Mouse (Mus musculus) neural tube, embryonic 11.5 days (tissue): ENCODE measurements around the gene Erbb4. TPM values are rescaled to one million over a fixed set of nuclear protein-coding genes. Genes with fewer than 3 reads are reported as not detected.

ENCODE experiments used
- ATAC-seq: fragments of 200-750 bp; cut with Nextera tagmentation; 2 replicates; pipeline ENCODE4 v1.8.0; 2017; ENCODE audit warnings: moderate number of reproducible peaks, mild to moderate bottlenecking, moderate TSS enrichment, moderate library complexity; ENCODE audit not compliant: insufficient read depth, low FRiP score, low TSS enrichment
- DNase-seq: peaks from one replicate; pipeline ENCODE4 v3.0.0-alpha.2; 2015; ENCODE audit warnings: low spot score
- H3K27ac ChIP-seq: fragments of 300-500 bp; sonication (generic); 2 replicates; pipeline ENCODE4 v1.5.1; 2014; ENCODE audit warnings: low read depth, mild to moderate bottlenecking, low read length
- H3K27me3 ChIP-seq: fragments of 300-500 bp; sonication (generic); 2 replicates; pipeline ENCODE4 v1.6.1; 2014; ENCODE audit warnings: mild to moderate bottlenecking, low read length, mixed read lengths; ENCODE audit not compliant: control insufficient read depth, insufficient read depth
- H3K36me3 ChIP-seq: fragments of 300-500 bp; sonication (generic); 2 replicates; pipeline ENCODE4 v1.6.1; 2014; ENCODE audit warnings: mild to moderate bottlenecking, low read length, moderate library complexity, mixed read lengths; ENCODE audit not compliant: control insufficient read depth, insufficient read depth
- H3K4me1 ChIP-seq: fragments of 300-500 bp; sonication (generic); 2 replicates; pipeline ENCODE4 v1.6.1; 2014; ENCODE audit warnings: low read length, mixed read lengths; ENCODE audit not compliant: control insufficient read depth, insufficient read depth
- H3K4me2 ChIP-seq: fragments of 300-500 bp; sonication (generic); 2 replicates; pipeline ENCODE4 v1.6.1; 2014; ENCODE audit warnings: low read depth, mild to moderate bottlenecking, moderate library complexity
- H3K4me3 ChIP-seq: fragments of 300-500 bp; sonication (generic); 2 replicates; pipeline ENCODE4 v1.5.1; 2014; ENCODE audit warnings: low read depth, low read length
- H3K9ac ChIP-seq: fragments of 300-500 bp; sonication (generic); 2 replicates; pipeline ENCODE4 v1.6.1; 2014; ENCODE audit warnings: mild to moderate bottlenecking, low read length
- H3K9me3 ChIP-seq: fragments of 300-500 bp; sonication (generic); 2 replicates; pipeline ENCODE4 v1.6.1; 2016; ENCODE audit warnings: low read length; ENCODE audit not compliant: control insufficient read depth
- WGBS: fragments of 180-500 bp; shearing (Covaris S2); extraction: QIAGEN DNeasy Blood & Tissue Kit; methylation state at CpG from one replicate; pipeline ENCODE4 v1.1.7; 2014; 5-methylcytosine and 5-hydroxymethylcytosine counted together
- polyA plus RNA-seq: library from polyadenylated mRNA; unstranded; fragments of >200 nt; fragmentation: Nextera tagmentation; extraction: Ambion mirVana; gene quantifications from 2 replicates; pipeline ENCODE4 v1.2.1, GENCODE M21; 2014

Gene Erbb4
- polyA plus RNA-seq, 1 experiment from 2014 or later: 5.0 TPM

- ATAC-seq (no peak), DNase-seq (no peak)
- no peak overlapping the region for H3K27ac ChIP-seq
These were observed 533.9 kb downstream of the Erbb4 start for GRCm38 (mm10) chr1:68573851-68574540.

GRCm38 (mm10) chr1:68570924-68571323 lies 536.9 kb downstream of the Erbb4 start:
- 78% methylated on average over 1 of the region's 1 CpGs for WGBS
- no peaks in the 10 kb centered on the region for H3K4me1 ChIP-seq
- H3K4me2 ChIP-seq: no peak overlapping the region
- H3K36me3 ChIP-seq: no peaks in the 10 kb centered on the region
- no peaks in the 10 kb centered on the region for H3K9me3 ChIP-seq
- DNase-seq (no peak), ATAC-seq (no peak)
- no peak overlapping the region for H3K4me3 ChIP-seq
- H3K27me3 ChIP-seq: no peaks in the 10 kb centered on the region
- no peak overlapping the region for H3K9ac ChIP-seq
- no peak overlapping the region for H3K27ac ChIP-seq

More at GRCm38 (mm10) chr1:68573851-68574540, 533.9 kb downstream of the Erbb4 start:
- no peaks in the 10 kb centered on the region for H3K9me3 ChIP-seq
- 83% methylated on average over 4 of the region's 4 CpGs for WGBS
- H3K4me1 ChIP-seq: no peaks in the 10 kb centered on the region
- no peak overlapping the region for H3K4me3 ChIP-seq
- H3K27me3 ChIP-seq: no peaks in the 10 kb centered on the region
- H3K4me2 ChIP-seq: no peak overlapping the region
- H3K36me3 ChIP-seq: no peaks in the 10 kb centered on the region
- no peak overlapping the region for H3K9ac ChIP-seq

GRCm38 (mm10) chr1:68542942-68543341 lies 564.9 kb downstream of the Erbb4 start:
- H3K4me2 ChIP-seq: no peak overlapping the region
- no peaks in the 10 kb centered on the region for H3K27me3 ChIP-seq
- ATAC-seq (no peak), DNase-seq (no peak)
- H3K27ac ChIP-seq: no peak overlapping the region
- no peaks in the 10 kb centered on the region for H3K4me1 ChIP-seq
- no peaks in the 10 kb centered on the region for H3K36me3 ChIP-seq
- no peak overlapping the region for H3K9ac ChIP-seq
- no peak overlapping the region for H3K4me3 ChIP-seq
- 89% methylated on average over 4 of the region's 4 CpGs for WGBS
- H3K9me3 ChIP-seq: no peaks in the 10 kb centered on the region

GRCm38 (mm10) chr1:68517820-68518219 lies 590.0 kb downstream of the Erbb4 start:
- ATAC-seq (no peak), DNase-seq (no peak)
- no peaks in the 10 kb centered on the region for H3K4me1 ChIP-seq
- no peak overlapping the region for H3K27ac ChIP-seq
- no peaks in the 10 kb centered on the region for H3K36me3 ChIP-seq
- WGBS: 72% methylated on average over 2 of the region's 2 CpGs
- no peaks in the 10 kb centered on the region for H3K9me3 ChIP-seq
- H3K4me3 ChIP-seq: no peak overlapping the region
- H3K27me3 ChIP-seq: no peaks in the 10 kb centered on the region
- no peak overlapping the region for H3K4me2 ChIP-seq
- H3K9ac ChIP-seq: no peak overlapping the region

GRCm38 (mm10) chr1:68503873-68504272 lies 604.0 kb downstream of the Erbb4 start:
- DNase-seq (no peak), ATAC-seq (no peak)
- no peaks in the 10 kb centered on the region for H3K27me3 ChIP-seq
- WGBS: 95% methylated on average over 1 of the region's 1 CpGs
- H3K27ac ChIP-seq: no peak overlapping the region
- no peaks in the 10 kb centered on the region for H3K9me3 ChIP-seq
- no peaks in the 10 kb centered on the region for H3K36me3 ChIP-seq
- no peak overlapping the region for H3K4me2 ChIP-seq
- H3K9ac ChIP-seq: no peak overlapping the region
- no peak overlapping the region for H3K4me3 ChIP-seq
- H3K4me1 ChIP-seq: no peaks in the 10 kb centered on the region

- DNase-seq: no peak
- H3K4me1 ChIP-seq: no peaks in the 10 kb centered on the region
These were observed 606.3 kb downstream of the Erbb4 start for GRCm38 (mm10) chr1:68501561-68501960.

GRCm38 (mm10) chr1:68466390-68466960 lies 641.4 kb downstream of the Erbb4 start:
- no peak overlapping the region for H3K4me2 ChIP-seq
- ATAC-seq (no peak), DNase-seq (no peak)
- no peak overlapping the region for H3K9ac ChIP-seq
- H3K9me3 ChIP-seq: no peaks in the 10 kb centered on the region
- no peaks in the 10 kb centered on the region for H3K36me3 ChIP-seq
- no peak overlapping the region for H3K27ac ChIP-seq
- H3K27me3 ChIP-seq: no peaks in the 10 kb centered on the region
- no peaks in the 10 kb centered on the region for H3K4me1 ChIP-seq
- no peak overlapping the region for H3K4me3 ChIP-seq

More at GRCm38 (mm10) chr1:68501561-68501960, 606.3 kb downstream of the Erbb4 start:
- H3K9me3 ChIP-seq: no peaks in the 10 kb centered on the region
- H3K4me3 ChIP-seq: no peak overlapping the region
- H3K4me2 ChIP-seq: no peak overlapping the region
- no peak for ATAC-seq
- no peaks in the 10 kb centered on the region for H3K27me3 ChIP-seq
- H3K9ac ChIP-seq: no peak overlapping the region
- H3K36me3 ChIP-seq: no peaks in the 10 kb centered on the region
- H3K27ac ChIP-seq: no peak overlapping the region
- WGBS: 45% methylated on average over 4 of the region's 4 CpGs

- H3K4me1 ChIP-seq: peaks cover 2% of the 10 kb centered on the region; the same call in 1 of the 2 replicates
- 75% methylated on average over 1 of the region's 1 CpGs for WGBS
- no peak overlapping the region for H3K4me3 ChIP-seq
- ATAC-seq (no peak), DNase-seq (no peak)
- no peaks in the 10 kb centered on the region for H3K9me3 ChIP-seq
- H3K27ac ChIP-seq: no peak overlapping the region
- no peak overlapping the region for H3K9ac ChIP-seq
- no peaks in the 10 kb centered on the region for H3K27me3 ChIP-seq
- H3K36me3 ChIP-seq: no peaks in the 10 kb centered on the region
- no peak overlapping the region for H3K4me2 ChIP-seq
These were observed 656.6 kb downstream of the Erbb4 start for GRCm38 (mm10) chr1:68451274-68451673.

- ATAC-seq (no peak), DNase-seq (no peak)
- H3K9ac ChIP-seq: no peak overlapping the region
- H3K4me1 ChIP-seq: no peaks in the 10 kb centered on the region
- no peak overlapping the region for H3K4me3 ChIP-seq
- H3K27me3 ChIP-seq: no peaks in the 10 kb centered on the region
- H3K9me3 ChIP-seq: no peaks in the 10 kb centered on the region
- H3K36me3 ChIP-seq: no peaks in the 10 kb centered on the region
- no peak overlapping the region for H3K27ac ChIP-seq
- 75% methylated on average over 5 of the region's 5 CpGs for WGBS
- H3K4me2 ChIP-seq: no peak overlapping the region
These were observed 683.4 kb downstream of the Erbb4 start for GRCm38 (mm10) chr1:68424336-68424983.
